Mouse (Mus musculus): ENCODE measurements around the gene Ankrd22.

DNA sequence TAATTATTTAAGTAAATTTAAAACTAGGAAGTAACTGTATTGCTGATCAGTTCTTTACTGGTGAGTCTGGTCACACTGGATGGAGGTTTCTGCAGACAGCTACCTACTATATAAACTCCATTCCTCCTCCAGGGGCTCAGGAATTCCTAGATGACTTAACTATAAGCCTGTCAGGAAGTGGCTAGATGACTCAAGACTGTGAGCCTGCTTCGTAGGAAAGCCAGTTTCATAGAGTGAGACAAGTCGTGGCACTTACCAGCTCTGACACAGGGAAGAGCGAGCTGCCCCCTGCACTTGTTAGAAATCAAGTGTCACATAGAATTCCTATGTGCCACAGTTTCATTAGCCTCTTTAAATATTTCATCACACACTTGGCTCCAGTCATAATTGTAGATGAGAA is 5.3 kb upstream of the Ankrd22 start:
- TF ChIP-seq CTCF (IDR thresholded peaks at IDR 0.05; ENCODE audit: low read depth) (no peak), EP300 (IDR thresholded peaks at IDR 0.05; ENCODE audit: low read depth) (no peak)

All from liver, embryonic 14.5 days (tissue).